Mouse (Mus musculus) testis, adult 2 months (tissue): ENCODE results near the gene Igfbp5. TPM values are rescaled to one million over a fixed set of nuclear protein-coding genes. Genes with fewer than 3 reads are reported as not detected.

Experiments
- H3K27ac ChIP-seq: fragments of 200-500 bp; 2 replicates; pipeline ENCODE4 v1.5.1; 2012; ENCODE audit warnings: low read depth, low read length; ENCODE audit not compliant: control insufficient read depth, insufficient read depth
- H3K27me3 ChIP-seq: fragments of 200-500 bp; 2 replicates; pipeline ENCODE4 v1.6.1; 2012; ENCODE audit warnings: mild to moderate bottlenecking, low read length, moderate library complexity; ENCODE audit not compliant: control insufficient read depth, insufficient read depth
- H3K36me3 ChIP-seq: fragments of 200-500 bp; 2 replicates; pipeline ENCODE4 v1.6.1; 2012; ENCODE audit warnings: mild to moderate bottlenecking, low read length; ENCODE audit not compliant: control insufficient read depth, insufficient read depth
- H3K4me1 ChIP-seq: fragments of 200-500 bp; 2 replicates; pipeline ENCODE4 v1.6.1; 2012; ENCODE audit warnings: low read length; ENCODE audit not compliant: control insufficient read depth, insufficient read depth
- H3K4me3 ChIP-seq: fragments of 200-500 bp; 2 replicates; pipeline ENCODE4 v1.5.1; 2012; ENCODE audit warnings: low read depth, mild to moderate bottlenecking, low read length, moderate library complexity, mixed read lengths; ENCODE audit not compliant: control insufficient read depth
- CTCF ChIP-seq: fragments of 200-500 bp; IDR thresholded peaks from 2 replicates; pipeline ENCODE4 v1.5.1; 2012; ENCODE audit warnings: low read depth, mild to moderate bottlenecking, inconsistent platforms, low read length, moderate library complexity; ENCODE audit not compliant: control insufficient read depth, insufficient read depth, insufficient replicate concordance
- POLR2A ChIP-seq: fragments of 200-500 bp; IDR thresholded peaks from 2 replicates; pipeline ENCODE4 v1.6.1; 2012; ENCODE audit warnings: low read depth, mild to moderate bottlenecking, inconsistent platforms, low read length, moderate library complexity; ENCODE audit not compliant: control insufficient read depth
- polyA plus RNA-seq: library from polyadenylated mRNA; depleted of rRNA; stranded (reverse); fragments of >200 nt; gene quantifications from 2 replicates; pipeline ENCODE4 v1.2.3, GENCODE M21; 2012

The Igfbp5 gene
- polyA plus RNA-seq, 1 experiment = 1.3 TPM

- TF ChIP-seq POLR2A (no peak), CTCF (no peak)
- Histone ChIP-seq H3K4me1 (no peaks in the 10 kb centered on the region), H3K36me3 (no peaks in the 10 kb centered on the region), H3K27me3 (no peaks in the 10 kb centered on the region), H3K27ac (no peak overlapping the region), H3K4me3 (no peak overlapping the region)
These were observed 35.3 kb downstream of the Igfbp5 start for GRCm38 (mm10) chr1:72839356-72839755.

- H3K27me3 ChIP-seq = no peaks in the 10 kb centered on the region
- TF ChIP-seq POLR2A (no peak), CTCF (no peak)
- no peak overlapping the region for H3K4me3 ChIP-seq
- H3K36me3 ChIP-seq = no peaks in the 10 kb centered on the region
- H3K27ac ChIP-seq = no peak overlapping the region
- no peaks in the 10 kb centered on the region for H3K4me1 ChIP-seq
These were observed 41.1 kb downstream of the Igfbp5 start for GRCm38 (mm10) chr1:72833563-72833962.

DNA sequence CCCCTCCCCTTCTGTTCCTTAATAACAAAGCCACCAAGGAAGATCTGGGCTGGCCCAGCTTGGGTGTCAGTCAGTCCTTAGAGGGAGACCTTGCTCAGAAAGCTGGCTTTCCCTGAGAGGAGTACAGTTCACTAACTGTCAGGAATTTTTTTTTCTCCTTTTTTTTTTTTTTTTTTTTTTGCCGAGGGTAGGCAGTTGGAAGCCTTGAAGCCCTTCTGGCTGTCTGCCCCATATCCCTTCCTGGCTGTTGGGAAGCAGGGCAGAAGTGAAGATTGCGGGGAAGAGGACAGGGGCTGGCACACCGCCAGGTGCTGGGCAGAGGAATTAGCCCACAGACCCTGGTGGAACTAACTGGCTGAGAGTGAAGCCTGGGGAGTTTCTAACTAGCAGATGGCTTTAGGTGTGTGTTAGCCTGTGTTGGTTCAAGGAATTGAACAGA, 42.0 kb downstream of the Igfbp5 start:
- no peak overlapping the region for H3K27ac ChIP-seq
- no peaks in the 10 kb centered on the region for H3K36me3 ChIP-seq
- TF ChIP-seq CTCF = no peak
- TF ChIP-seq POLR2A = no peak
- no peaks in the 10 kb centered on the region for H3K27me3 ChIP-seq
- no peaks in the 10 kb centered on the region for H3K4me1 ChIP-seq
- H3K4me3 ChIP-seq = no peak overlapping the region

DNA sequence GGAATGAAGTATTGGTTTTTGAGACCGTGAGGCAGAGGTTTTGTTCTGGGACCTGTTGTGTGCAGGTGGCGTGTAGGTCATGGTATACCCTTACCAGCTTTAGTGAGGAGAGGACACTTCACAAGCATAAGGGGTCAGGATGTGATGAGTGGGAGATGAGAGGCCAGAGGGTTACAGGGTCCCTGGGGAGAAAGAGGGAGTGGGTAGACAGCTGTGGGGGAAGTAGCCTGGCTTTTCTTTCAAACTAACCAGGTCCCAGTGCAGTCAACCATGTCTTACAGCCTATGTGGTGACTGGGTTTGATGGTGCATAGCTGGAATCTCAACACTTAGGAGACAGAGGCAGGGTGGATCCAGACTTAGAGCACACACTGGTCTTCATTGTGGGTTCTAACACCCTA, 44.2 kb downstream of the Igfbp5 start:
- Histone ChIP-seq H3K27me3 (no peaks in the 10 kb centered on the region), H3K36me3 (no peaks in the 10 kb centered on the region), H3K4me3 (no peak overlapping the region), H3K4me1 (no peaks in the 10 kb centered on the region), H3K27ac (no peak overlapping the region)
- TF ChIP-seq POLR2A = no peak
- no peak for TF ChIP-seq CTCF

GRCm38 (mm10) chr1:72828843-72829242, 45.8 kb downstream of the Igfbp5 start:
- TF ChIP-seq CTCF (no peak), POLR2A (no peak)
- H3K27me3 ChIP-seq = no peaks in the 10 kb centered on the region; the same call in 1 of the 2 replicates
- no peak overlapping the region for H3K27ac ChIP-seq
- peaks cover 3% of the 10 kb centered on the region for H3K4me1 ChIP-seq
- H3K36me3 ChIP-seq = no peaks in the 10 kb centered on the region
- no peak overlapping the region for H3K4me3 ChIP-seq

- H3K4me1 ChIP-seq = peaks cover 6% of the 10 kb centered on the region
- H3K36me3 ChIP-seq = no peaks in the 10 kb centered on the region
- no peak for TF ChIP-seq CTCF
- no peak for TF ChIP-seq POLR2A
- no peaks in the 10 kb centered on the region; the same call in 1 of the 2 replicates for H3K27me3 ChIP-seq
- H3K4me3 ChIP-seq = no peak overlapping the region
- H3K27ac ChIP-seq = no peak overlapping the region
These were observed 47.0 kb downstream of the Igfbp5 start for GRCm38 (mm10) chr1:72827411-72828315.

DNA sequence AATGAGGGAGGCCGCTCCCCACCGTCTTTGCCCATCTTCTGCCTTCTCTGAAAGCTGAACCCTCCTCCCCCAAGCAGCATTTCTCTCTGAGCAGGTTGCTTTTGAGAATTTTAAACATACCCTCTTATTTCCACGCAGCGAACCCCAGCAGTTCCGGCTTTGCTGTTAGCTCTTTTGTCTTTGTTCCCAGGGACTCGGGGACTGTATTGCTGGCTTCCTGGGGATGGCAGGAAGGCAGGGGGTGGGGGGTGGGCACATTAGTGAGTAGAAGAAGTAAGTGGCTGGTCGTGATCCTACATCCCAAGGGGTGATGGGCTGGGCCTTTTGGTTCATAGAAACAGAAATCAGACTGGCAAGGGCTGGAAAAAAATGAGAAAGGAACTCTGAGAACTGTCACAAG, 47.8 kb downstream of the Igfbp5 start:
- TF ChIP-seq POLR2A (no peak), CTCF (no peak)
- no peak overlapping the region for H3K27ac ChIP-seq
- H3K36me3 ChIP-seq = no peaks in the 10 kb centered on the region
- H3K4me1 ChIP-seq = peaks cover 6% of the 10 kb centered on the region
- no peaks in the 10 kb centered on the region; the same call in 1 of the 2 replicates for H3K27me3 ChIP-seq
- no peak overlapping the region for H3K4me3 ChIP-seq
